Mouse (Mus musculus): ENCODE results near the gene Tbx10. TPM values are rescaled to one million over a fixed set of nuclear protein-coding genes. Genes with fewer than 3 reads are reported as not detected.

The Tbx10 gene
- polyA plus RNA-seq (2012; fragmentation: generic; extraction: Trizol) = 0.04 TPM

- H3K79me2 ChIP-seq (ENCODE audit: control insufficient read depth, insufficient read depth) = no peaks in the 10 kb centered on the region
- TF ChIP-seq TCF3 (IDR thresholded peaks at IDR 0.05; ENCODE audit: insufficient read length, low read depth) (no peak), USF1 (IDR thresholded peaks at IDR 0.05; ENCODE audit: low read depth) (no peak), CEBPB (IDR thresholded peaks at IDR 0.05; ENCODE audit: insufficient read depth, poor library complexity, severe bottlenecking) (no peak), E2F4 (IDR thresholded peaks at IDR 0.05; ENCODE audit: insufficient read depth) (no peak), MYOD1 (IDR thresholded peaks at IDR 0.05; ENCODE audit: control insufficient read depth in 1 of 3, insufficient read length in 2 of 3, low read depth in 2 of 3) (no peak), POLR2A (IDR thresholded peaks at IDR 0.05; ENCODE audit: insufficient read length, low read depth) (no peak), REST (IDR thresholded peaks at IDR 0.05; ENCODE audit: insufficient read depth, insufficient read length) (no peak), POLR2AphosphoS2 (IDR thresholded peaks at IDR 0.05; ENCODE audit: insufficient read length, low read depth) (no peak), MAX (IDR thresholded peaks at IDR 0.05; ENCODE audit: low read depth) (no peak), TCF12 (IDR thresholded peaks at IDR 0.05; ENCODE audit: insufficient read depth, poor library complexity, severe bottlenecking) (no peak), SRF (IDR thresholded peaks at IDR 0.05; ENCODE audit: control insufficient read depth, insufficient read length, low read depth) (no peak), MYOG (IDR thresholded peaks at IDR 0.05; ENCODE audit: control insufficient read depth in 1 of 3, insufficient read depth in 1 of 3, insufficient read length in 2 of 3, low read depth in 2 of 3) (no peak)
- H3K36me3 ChIP-seq (ENCODE audit: control insufficient read depth, insufficient read depth) = no peaks in the 10 kb centered on the region
- H3K27me3 ChIP-seq (ENCODE audit: control insufficient read depth, insufficient read depth, insufficient read length) = peaks cover 28% of the 10 kb centered on the region
- H3K4me2 ChIP-seq (ENCODE audit: low read depth) = no peak within 1 kb of the TSS
- no peak within 1 kb of the TSS for H3K4me3 ChIP-seq
- H3ac ChIP-seq (ENCODE audit: control insufficient read depth, insufficient read length) = no peak within 1 kb of the TSS
Observed at GRCm38 (mm10) chr19:3992416-3992815, at the start of gene Tbx10. Gene Tbx10 (plus strand): TSS chr19:3992752.

DNA sequence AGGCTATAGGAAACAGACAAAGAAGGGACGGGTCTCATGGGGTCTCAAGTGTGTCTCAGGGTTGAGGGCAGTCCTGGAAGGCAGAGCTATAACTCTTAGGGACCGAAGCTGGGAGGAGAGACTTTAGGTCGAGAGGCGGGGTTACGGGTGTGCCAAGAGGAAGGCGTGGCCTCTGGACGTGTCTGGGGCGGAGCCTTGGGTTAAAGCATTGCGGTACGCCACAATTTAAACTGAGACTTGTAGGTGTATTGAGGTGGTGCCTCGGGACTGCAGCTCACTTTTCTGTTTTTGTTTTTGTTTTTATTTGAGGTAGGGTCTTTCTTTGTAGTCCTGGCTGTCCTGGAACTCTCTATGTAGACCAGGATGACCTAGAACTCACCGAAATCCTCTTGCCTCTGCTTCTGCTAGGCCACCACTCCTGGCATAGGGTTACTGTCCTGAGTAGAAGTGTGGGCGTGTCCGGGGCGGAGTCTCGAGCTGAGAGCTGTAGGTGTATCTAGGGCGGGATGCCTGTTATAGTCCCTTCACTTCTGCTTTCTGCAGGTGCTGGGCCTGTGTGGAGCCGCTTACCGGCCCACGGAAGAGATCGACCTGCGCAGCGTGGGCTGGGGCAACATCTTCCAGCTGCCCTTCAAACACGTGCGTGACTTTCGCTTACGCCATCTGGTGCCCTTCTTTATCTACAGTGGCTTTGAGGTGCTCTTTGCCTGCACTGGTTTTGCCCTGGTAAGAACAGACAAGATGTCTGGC is 49.4 kb upstream of the Tbx10 start:
- Histone ChIP-seq H3K4me3 (no peak overlapping the region), H3K4me2 (ENCODE audit: low read depth) (no peak overlapping the region), H3K36me3 (ENCODE audit: control insufficient read depth, insufficient read depth) (no peaks in the 10 kb centered on the region), H3K79me2 (ENCODE audit: control insufficient read depth, insufficient read depth) (no peaks in the 10 kb centered on the region), H3ac (ENCODE audit: control insufficient read depth, insufficient read length) (no peak overlapping the region), H3K27me3 (ENCODE audit: control insufficient read depth, insufficient read depth, insufficient read length) (no peaks in the 10 kb centered on the region)
- TF ChIP-seq USF1 (IDR thresholded peaks at IDR 0.05; ENCODE audit: low read depth) (no peak), SRF (IDR thresholded peaks at IDR 0.05; ENCODE audit: control insufficient read depth, insufficient read length, low read depth) (no peak), POLR2A (IDR thresholded peaks at IDR 0.05; ENCODE audit: insufficient read length, low read depth) (no peak), MYOD1 (IDR thresholded peaks at IDR 0.05; ENCODE audit: control insufficient read depth in 1 of 3, insufficient read length in 2 of 3, low read depth in 2 of 3) (no peak), TCF12 (IDR thresholded peaks at IDR 0.05; ENCODE audit: insufficient read depth, poor library complexity, severe bottlenecking) (no peak), TCF3 (IDR thresholded peaks at IDR 0.05; ENCODE audit: insufficient read length, low read depth) (no peak), E2F4 (IDR thresholded peaks at IDR 0.05; ENCODE audit: insufficient read depth) (no peak), MYOG (IDR thresholded peaks at IDR 0.05; ENCODE audit: control insufficient read depth in 1 of 3, insufficient read depth in 1 of 3, insufficient read length in 2 of 3, low read depth in 2 of 3) (no peak), CEBPB (IDR thresholded peaks at IDR 0.05; ENCODE audit: insufficient read depth, poor library complexity, severe bottlenecking) (no peak), POLR2AphosphoS2 (IDR thresholded peaks at IDR 0.05; ENCODE audit: insufficient read length, low read depth) (no peak), MAX (IDR thresholded peaks at IDR 0.05; ENCODE audit: low read depth) (no peak), REST (IDR thresholded peaks at IDR 0.05; ENCODE audit: insufficient read depth, insufficient read length) (no peak)

DNA sequence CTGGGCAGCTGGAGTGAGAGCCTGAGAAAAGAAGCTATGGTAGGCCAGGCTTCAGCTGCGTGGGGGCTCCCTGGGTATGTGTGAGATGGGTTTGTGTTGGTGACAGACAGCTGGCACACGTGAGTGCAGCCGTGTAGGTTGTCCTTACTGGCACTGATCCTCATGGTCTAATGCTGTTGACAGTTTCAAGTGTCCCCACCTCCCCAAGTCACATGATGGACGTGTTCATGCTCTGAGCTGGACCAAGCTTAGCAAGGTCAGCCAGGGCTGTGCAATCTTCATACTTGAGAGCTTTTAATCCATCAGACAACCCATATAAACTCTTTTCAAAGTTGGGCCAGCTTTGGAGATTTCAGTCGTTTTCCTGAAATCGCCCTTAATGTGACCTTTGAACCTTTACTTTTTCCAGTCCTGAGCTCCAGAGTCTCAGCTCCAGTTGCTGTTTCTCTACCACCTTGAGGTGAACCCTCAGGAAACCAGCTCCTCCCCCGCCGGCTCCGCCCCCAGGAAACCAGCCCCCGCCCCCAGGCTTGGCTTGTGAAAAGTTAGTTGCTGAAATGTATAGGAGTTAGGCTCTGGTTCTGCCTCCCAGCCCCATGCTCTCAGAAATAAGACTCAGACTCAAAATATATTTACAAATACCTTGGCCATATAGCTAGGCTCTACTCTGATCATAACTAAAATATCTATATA is 46.5 kb upstream of the Tbx10 start:
- Histone ChIP-seq H3K27me3 (ENCODE audit: control insufficient read depth, insufficient read depth, insufficient read length) (no peaks in the 10 kb centered on the region), H3ac (ENCODE audit: control insufficient read depth, insufficient read length) (no peak overlapping the region), H3K79me2 (ENCODE audit: control insufficient read depth, insufficient read depth) (no peaks in the 10 kb centered on the region), H3K4me3 (no peak overlapping the region), H3K4me2 (ENCODE audit: low read depth) (no peak overlapping the region), H3K36me3 (ENCODE audit: control insufficient read depth, insufficient read depth) (no peaks in the 10 kb centered on the region)
- TF ChIP-seq MYOD1 (IDR thresholded peaks at IDR 0.05; ENCODE audit: control insufficient read depth in 1 of 3, insufficient read length in 2 of 3, low read depth in 2 of 3) (no peak), POLR2AphosphoS2 (IDR thresholded peaks at IDR 0.05; ENCODE audit: insufficient read length, low read depth) (no peak), TCF12 (IDR thresholded peaks at IDR 0.05; ENCODE audit: insufficient read depth, poor library complexity, severe bottlenecking) (no peak), E2F4 (IDR thresholded peaks at IDR 0.05; ENCODE audit: insufficient read depth) (no peak), MAX (IDR thresholded peaks at IDR 0.05; ENCODE audit: low read depth) (no peak), REST (IDR thresholded peaks at IDR 0.05; ENCODE audit: insufficient read depth, insufficient read length) (no peak), SRF (IDR thresholded peaks at IDR 0.05; ENCODE audit: control insufficient read depth, insufficient read length, low read depth) (no peak), USF1 (IDR thresholded peaks at IDR 0.05; ENCODE audit: low read depth) (no peak), TCF3 (IDR thresholded peaks at IDR 0.05; ENCODE audit: insufficient read length, low read depth) (no peak), CEBPB (IDR thresholded peaks at IDR 0.05; ENCODE audit: insufficient read depth, poor library complexity, severe bottlenecking) (no peak), POLR2A (IDR thresholded peaks at IDR 0.05; ENCODE audit: insufficient read length, low read depth) (no peak), MYOG (IDR thresholded peaks at IDR 0.05; ENCODE audit: control insufficient read depth in 1 of 3, insufficient read depth in 1 of 3, insufficient read length in 2 of 3, low read depth in 2 of 3) (no peak)

DNA sequence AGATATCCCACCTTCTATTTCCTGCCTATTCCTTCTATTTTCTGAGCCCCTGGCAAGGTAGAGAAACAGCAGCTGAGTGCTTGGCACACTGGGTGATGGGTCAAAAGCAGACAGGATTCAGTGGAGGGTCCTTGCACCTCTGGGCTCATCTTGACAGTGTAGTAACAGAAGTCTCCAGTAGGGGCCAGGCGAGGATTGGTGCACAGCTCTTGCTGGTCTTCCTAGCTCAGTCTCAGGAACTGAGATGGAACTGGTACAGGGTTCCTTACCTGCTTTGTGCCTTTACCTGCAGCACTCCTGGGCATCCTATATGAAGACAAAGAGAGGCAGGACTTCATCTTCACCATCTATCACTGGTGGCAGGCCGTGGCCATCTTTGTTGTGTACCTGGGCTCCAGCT is 45.8 kb upstream of the Tbx10 start:
- Histone ChIP-seq H3K27me3 (ENCODE audit: control insufficient read depth, insufficient read depth, insufficient read length) (no peaks in the 10 kb centered on the region), H3ac (ENCODE audit: control insufficient read depth, insufficient read length) (no peak overlapping the region), H3K4me2 (ENCODE audit: low read depth) (no peak overlapping the region), H3K36me3 (ENCODE audit: control insufficient read depth, insufficient read depth) (no peaks in the 10 kb centered on the region), H3K4me3 (no peak overlapping the region), H3K79me2 (ENCODE audit: control insufficient read depth, insufficient read depth) (no peaks in the 10 kb centered on the region)
- no peak for TF ChIP-seq MYOG (IDR thresholded peaks at IDR 0.05; ENCODE audit: control insufficient read depth in 1 of 3, insufficient read depth in 1 of 3, insufficient read length in 2 of 3, low read depth in 2 of 3)
- TF ChIP-seq USF1 (IDR thresholded peaks at IDR 0.05; ENCODE audit: low read depth) = no peak
- no peak for TF ChIP-seq E2F4 (IDR thresholded peaks at IDR 0.05; ENCODE audit: insufficient read depth)
- TF ChIP-seq REST (IDR thresholded peaks at IDR 0.05; ENCODE audit: insufficient read depth, insufficient read length) = no peak
- no peak for TF ChIP-seq CEBPB (IDR thresholded peaks at IDR 0.05; ENCODE audit: insufficient read depth, poor library complexity, severe bottlenecking)
- no peak for TF ChIP-seq SRF (IDR thresholded peaks at IDR 0.05; ENCODE audit: control insufficient read depth, insufficient read length, low read depth)
- TF ChIP-seq TCF3 (IDR thresholded peaks at IDR 0.05; ENCODE audit: insufficient read length, low read depth) = no peak
- no peak for TF ChIP-seq POLR2A (IDR thresholded peaks at IDR 0.05; ENCODE audit: insufficient read length, low read depth)
- no peak for TF ChIP-seq MYOD1 (IDR thresholded peaks at IDR 0.05; ENCODE audit: control insufficient read depth in 1 of 3, insufficient read length in 2 of 3, low read depth in 2 of 3)
- TF ChIP-seq POLR2AphosphoS2 (IDR thresholded peaks at IDR 0.05; ENCODE audit: insufficient read length, low read depth) = no peak
- no peak for TF ChIP-seq MAX (IDR thresholded peaks at IDR 0.05; ENCODE audit: low read depth)
- no peak for TF ChIP-seq TCF12 (IDR thresholded peaks at IDR 0.05; ENCODE audit: insufficient read depth, poor library complexity, severe bottlenecking)
